Mouse (Mus musculus) heart, embryonic 13.5 days (tissue): Measurements from ENCODE around the gene Pcca. TPM values are rescaled to one million over a fixed set of nuclear protein-coding genes. Genes with fewer than 3 reads are reported as not detected.

Experiments
- ATAC-seq: fragments of 200-750 bp; cut with Nextera tagmentation; 2 replicates; pipeline ENCODE4 v1.8.0; 2017; ENCODE audit warnings: moderate TSS enrichment; ENCODE audit not compliant: insufficient number of reproducible peaks, low FRiP score, low TSS enrichment; ENCODE audit errors: extremely low read depth
- H3K27ac ChIP-seq: fragments of 300-500 bp; sonication (generic); replicated peaks from 2 replicates; pipeline ENCODE4 v1.5.1; 2015; ENCODE audit warnings: moderate library complexity, mild to moderate bottlenecking, inconsistent platforms
- H3K27me3 ChIP-seq: fragments of 300-500 bp; sonication (generic); replicated peaks from 2 replicates; pipeline ENCODE4 v1.6.1; 2015; ENCODE audit warnings: mild to moderate bottlenecking, inconsistent platforms
- H3K36me3 ChIP-seq: fragments of 300-500 bp; sonication (generic); 2 replicates; pipeline ENCODE4 v1.6.1; 2015; ENCODE audit warnings: mild to moderate bottlenecking, inconsistent platforms
- H3K4me1 ChIP-seq: fragments of 300-500 bp; sonication (generic); 2 replicates; pipeline ENCODE4 v1.6.1; 2015; ENCODE audit warnings: inconsistent platforms
- H3K4me2 ChIP-seq: fragments of 300-500 bp; sonication (generic); 2 replicates; pipeline ENCODE4 v1.6.1; 2015; ENCODE audit warnings: inconsistent platforms, mild to moderate bottlenecking, moderate library complexity
- H3K4me3 ChIP-seq: fragments of 300-500 bp; sonication (generic); 2 replicates; pipeline ENCODE4 v1.5.1; 2015; ENCODE audit warnings: moderate library complexity, mild to moderate bottlenecking, inconsistent platforms
- H3K9ac ChIP-seq: fragments of 300-500 bp; sonication (generic); 2 replicates; pipeline ENCODE4 v1.6.1; 2015; ENCODE audit warnings: inconsistent platforms, mild to moderate bottlenecking, moderate library complexity
- H3K9me3 ChIP-seq: fragments of 300-500 bp; sonication (generic); 2 replicates; pipeline ENCODE4 v1.6.1; 2016; ENCODE audit warnings: inconsistent platforms
- WGBS: fragments of 180-500 bp; shearing (Covaris S2); methylation state at CpG from one replicate; pipeline ENCODE4 v1.1.7; 2015; ENCODE audit warnings: mixed read lengths; 5-methylcytosine and 5-hydroxymethylcytosine counted together
- polyA plus RNA-seq: library from polyadenylated mRNA; unstranded; fragments of >200 nt; fragmentation: Nextera tagmentation; extraction: Ambion mirVana; gene quantifications from 2 replicates; pipeline ENCODE4 v1.2.1, GENCODE M21; 2015

The Pcca gene
- polyA plus RNA-seq: 22.6 and 22.8 TPM in 2 replicates

GRCm38 (mm10) chr14:122534017-122534924 is at the start of gene Pcca:
Gene Pcca (plus strand): TSS chr14:122534324.
- Histone ChIP-seq H3K27me3 (no peaks in the 10 kb centered on the region), H3K4me3 (peak within 1 kb of the TSS; percentile 71), H3K27ac (peak within 1 kb of the TSS; percentile 43; the same call in 1 of the 2 replicates), H3K4me2 (peak within 1 kb of the TSS; percentile 75), H3K9ac (peak within 1 kb of the TSS; percentile 79), H3K36me3 (no peaks in the 10 kb centered on the region), H3K9me3 (no peaks in the 10 kb centered on the region), H3K4me1 (peaks cover 19% of the 10 kb centered on the region)
- peak; percentile 95 for ATAC-seq
- WGBS: 2% methylated on average over 54 of the region's 54 CpGs

- Histone ChIP-seq H3K4me3 (no peak overlapping the region), H3K36me3 (no peaks in the 10 kb centered on the region), H3K9me3 (no peaks in the 10 kb centered on the region), H3K9ac (no peak overlapping the region), H3K4me2 (no peak overlapping the region), H3K27me3 (peaks cover 96% of the 10 kb centered on the region), H3K4me1 (no peaks in the 10 kb centered on the region), H3K27ac (no peak overlapping the region)
- ATAC-seq: no peak
- 4% methylated on average over 4 of the region's 4 CpGs for WGBS
Measured at GRCm38 (mm10) chr14:122484458-122484843, 49.7 kb upstream of the Pcca start.

- ATAC-seq: no peak
- H3K4me2 ChIP-seq: no peak overlapping the region
- H3K36me3 ChIP-seq: no peaks in the 10 kb centered on the region
- H3K27ac ChIP-seq: no peak overlapping the region
- no peaks in the 10 kb centered on the region for H3K9me3 ChIP-seq
- no peaks in the 10 kb centered on the region; the same call in 1 of the 2 replicates for H3K4me1 ChIP-seq
- H3K4me3 ChIP-seq: no peak overlapping the region
- peaks cover 96% of the 10 kb centered on the region for H3K27me3 ChIP-seq
- no peak overlapping the region for H3K9ac ChIP-seq
- WGBS: under 1% methylated on average over 24 of the region's 24 CpGs
Measured at GRCm38 (mm10) chr14:122484844-122485551, 49.1 kb upstream of the Pcca start.

- ATAC-seq: no peak
- H3K4me1 ChIP-seq: peaks cover 7% of the 10 kb centered on the region
- H3K4me3 ChIP-seq: no peak overlapping the region
- 3% methylated on average over 12 of the region's 12 CpGs for WGBS
- H3K4me2 ChIP-seq: no peak overlapping the region
- H3K27me3 ChIP-seq: peaks cover 96% of the 10 kb centered on the region
- no peaks in the 10 kb centered on the region for H3K36me3 ChIP-seq
- no peaks in the 10 kb centered on the region for H3K9me3 ChIP-seq
- no peak overlapping the region for H3K27ac ChIP-seq
- no peak overlapping the region for H3K9ac ChIP-seq
Measured at GRCm38 (mm10) chr14:122485635-122486181, 48.4 kb upstream of the Pcca start.

- H3K27ac ChIP-seq: no peak overlapping the region
- H3K4me1 ChIP-seq: peaks cover 11% of the 10 kb centered on the region
- no peak overlapping the region for H3K4me2 ChIP-seq
- no peak for ATAC-seq
- no peaks in the 10 kb centered on the region for H3K9me3 ChIP-seq
- H3K36me3 ChIP-seq: no peaks in the 10 kb centered on the region
- no peak overlapping the region for H3K9ac ChIP-seq
- H3K27me3 ChIP-seq: peaks cover 96% of the 10 kb centered on the region
- H3K4me3 ChIP-seq: no peak overlapping the region
- 19% methylated on average over 1 of the region's 1 CpGs for WGBS
Measured at GRCm38 (mm10) chr14:122486611-122487010, 47.5 kb upstream of the Pcca start.

- H3K4me2 ChIP-seq: no peak overlapping the region
- peaks cover 11% of the 10 kb centered on the region for H3K4me1 ChIP-seq
- ATAC-seq: no peak
- H3K36me3 ChIP-seq: no peaks in the 10 kb centered on the region
- no peak overlapping the region for H3K27ac ChIP-seq
- no peaks in the 10 kb centered on the region for H3K9me3 ChIP-seq
- H3K4me3 ChIP-seq: no peak overlapping the region
- no peak overlapping the region for H3K9ac ChIP-seq
- 6% methylated on average over 5 of the region's 5 CpGs for whole genome bisulfite sequencing
- H3K27me3 ChIP-seq: peaks cover 92% of the 10 kb centered on the region
Measured at GRCm38 (mm10) chr14:122487366-122487765, 46.8 kb upstream of the Pcca start.

GRCm38 (mm10) chr14:122489041-122489440 is 45.1 kb upstream of the Pcca start:
- Histone ChIP-seq H3K4me3 (no peak overlapping the region), H3K9me3 (peaks cover 3% of the 10 kb centered on the region; the same call in 1 of the 2 replicates), H3K4me1 (peaks cover 11% of the 10 kb centered on the region), H3K9ac (no peak overlapping the region), H3K36me3 (no peaks in the 10 kb centered on the region), H3K4me2 (no peak overlapping the region), H3K27ac (no peak overlapping the region), H3K27me3 (peaks cover 91% of the 10 kb centered on the region)
- under 1% methylated on average over 5 of the region's 5 CpGs for WGBS
- ATAC-seq: no peak

- H3K9me3 ChIP-seq: peaks cover 11% of the 10 kb centered on the region; the same call in 1 of the 2 replicates
- H3K27me3 ChIP-seq: peaks cover 88% of the 10 kb centered on the region
- H3K9ac ChIP-seq: no peak overlapping the region
- no peak for ATAC-seq
- 0 out of 2 replicates have a peak overlapping the region, but pooled peaks have one; percentile 63 for H3K4me2 ChIP-seq
- WGBS: 6% methylated on average over 12 of the region's 12 CpGs
- H3K4me3 ChIP-seq: peak overlapping the region; percentile 41; the same call in 1 of the 2 replicates
- peaks cover 11% of the 10 kb centered on the region for H3K4me1 ChIP-seq
- no peaks in the 10 kb centered on the region for H3K36me3 ChIP-seq
- no peak overlapping the region for H3K27ac ChIP-seq
Measured at GRCm38 (mm10) chr14:122489686-122490414, 44.3 kb upstream of the Pcca start.

GRCm38 (mm10) chr14:122490441-122491328 is 43.4 kb upstream of the Pcca start, which contains the start of gene Gm10837:
Gene Gm10837 (plus strand): TSS chr14:122490586.
- H3K4me2 ChIP-seq: peak within 1 kb of the TSS; percentile 63
- no peak within 1 kb of the TSS for H3K27ac ChIP-seq
- no peaks in the 10 kb centered on the region for H3K36me3 ChIP-seq
- H3K9ac ChIP-seq: no peak within 1 kb of the TSS
- H3K4me1 ChIP-seq: peaks cover 11% of the 10 kb centered on the region
- peak within 1 kb of the TSS; percentile 41 for H3K4me3 ChIP-seq
- no peak for ATAC-seq
- 1% methylated on average over 49 of the region's 51 CpGs for WGBS
- H3K27me3 ChIP-seq: peaks cover 85% of the 10 kb centered on the region
- peaks cover 12% of the 10 kb centered on the region; the same call in 1 of the 2 replicates for H3K9me3 ChIP-seq

- Histone ChIP-seq H3K4me2 (no peak overlapping the region), H3K9ac (no peak overlapping the region), H3K27me3 (peaks cover 85% of the 10 kb centered on the region), H3K9me3 (peaks cover 12% of the 10 kb centered on the region; the same call in 1 of the 2 replicates), H3K27ac (no peak overlapping the region), H3K4me1 (peaks cover 11% of the 10 kb centered on the region), H3K4me3 (no peak overlapping the region), H3K36me3 (no peaks in the 10 kb centered on the region)
- no peak for ATAC-seq
- 70% methylated on average over 6 of the region's 6 CpGs for WGBS
Measured at GRCm38 (mm10) chr14:122491521-122491920, 42.6 kb upstream of the Pcca start.
